Comparison of ENCODE assay signal across 9 mouse cellular contexts in the genomic region with DNA sequence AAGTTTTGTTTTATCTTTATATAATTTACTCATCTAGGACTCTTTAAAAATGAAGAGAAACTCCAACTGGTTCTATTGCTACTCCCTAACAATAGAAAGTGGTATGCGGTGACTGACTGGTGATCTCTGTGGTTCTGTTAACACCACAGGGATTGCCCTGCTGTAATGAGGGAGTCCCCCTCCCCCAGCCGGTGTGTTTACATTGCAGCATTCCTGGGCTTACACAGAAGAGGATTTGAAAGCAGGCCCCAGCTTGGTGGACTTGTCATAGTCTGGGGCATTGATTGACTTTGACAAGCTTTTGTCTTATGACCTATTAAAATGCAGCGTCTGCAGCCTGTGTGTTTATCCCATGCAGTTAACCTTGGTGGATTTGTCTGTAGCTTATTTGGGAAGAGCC.
DNase-seq lines count a peak whose midpoint lies in the region; ATAC-seq lines count a peak whose summit lies in the region.
"Had no signal": no experiment of that assay in that cellular context is flagged by ENCODE, and none has a peak within 500 bp of the region (broad histone marks: within the 10 kb centered on the region; RNA-seq: fewer than 3 reads in every experiment).

No protein-coding gene starts in this region.

- DNase-seq in limb, embryonic 10.5 days (ENCODE audit: low spot score) = no peak
- DNase-seq in MN1 (ENCODE audit: low spot score) = peak; percentile 17
- peak; percentile 63 for DNase-seq in mesoderm, embryonic 11.5 days (ENCODE audit: low read depth, low spot score)
- DNase-seq in urinary bladder, postnatal 36 days (ENCODE audit: low spot score in 2 of 2) = no peak
- no peak for DNase-seq in left cerebral cortex, postnatal 14 days (ENCODE audit: low spot score in 2 of 2)
- no peak for DNase-seq in testis, postnatal 14 days (ENCODE audit: low spot score)
- DNase-seq: gastrocnemius, postnatal 36 days had no signal

- H3K4me1 ChIP-seq in limb, embryonic 13.5 days = peaks cover 65% of the 10 kb centered on the region
- peaks cover 46% of the 10 kb centered on the region for H3K4me1 ChIP-seq in limb, embryonic 10.5 days
- peaks cover 14% of the 10 kb centered on the region for H3K4me1 ChIP-seq in brown adipose tissue, adult 24 weeks (ENCODE audit: control insufficient read depth, insufficient read depth, insufficient read length, low read length)

- no peaks in the 10 kb centered on the region for H3K27me3 ChIP-seq in limb, embryonic 13.5 days
- no peaks in the 10 kb centered on the region for H3K27me3 ChIP-seq in limb, embryonic 10.5 days (ENCODE audit: low read depth, poor library complexity, severe bottlenecking)

- intact Hi-C loops in left cerebral cortex, postnatal 14 days (cut with DNase I) = no loop called here

- H3K4me2 ChIP-seq in limb, embryonic 13.5 days (replicated peaks) = no peak overlapping the region

- H3K9me3 ChIP-seq in limb, embryonic 13.5 days = no peaks in the 10 kb centered on the region
- H3K9me3 ChIP-seq in limb, embryonic 10.5 days (replicated peaks) = no peaks in the 10 kb centered on the region

- H3K27ac ChIP-seq in limb, embryonic 13.5 days = no peak overlapping the region
- H3K27ac ChIP-seq in limb, embryonic 10.5 days = no peak overlapping the region
- 0 out of 2 replicates have a peak overlapping the region, but pooled peaks have one; percentile 12 for H3K27ac ChIP-seq in brown adipose tissue, adult 24 weeks (replicated peaks; ENCODE audit: low read depth, low read length)

- H3K4me3 ChIP-seq in limb, embryonic 13.5 days = no peak overlapping the region
- H3K4me3 ChIP-seq in limb, embryonic 10.5 days = no peak overlapping the region
- peak overlapping the region; percentile 23; the same call in 1 of the 2 replicates for H3K4me3 ChIP-seq in brown adipose tissue, adult 24 weeks (ENCODE audit: insufficient read depth, low read depth, low read length)

- H3K36me3 ChIP-seq in limb, embryonic 13.5 days = no peaks in the 10 kb centered on the region
- no peaks in the 10 kb centered on the region for H3K36me3 ChIP-seq in limb, embryonic 10.5 days

- 0 out of 2 replicates have a peak, but pooled peaks have one; percentile 24 for ATAC-seq in limb, embryonic 13.5 days (ENCODE audit: low FRiP score, low read depth)

- no peak overlapping the region for H3K9ac ChIP-seq in limb, embryonic 13.5 days

- 23% methylated on average over 3 of the region's 3 CpGs for WGBS in limb, embryonic 13.5 days
- 20% methylated on average over 3 of the region's 3 CpGs for WGBS in limb, embryonic 10.5 days

Comparison
In these comparisons a context has a peak if more than half of its experiments do, and no peak if none do; other contexts are left out.
1. DNase-seq: peak in MN1 (single experiment) and mesoderm, embryonic 11.5 days (single experiment); none in limb, embryonic 10.5 days (single experiment), urinary bladder, postnatal 36 days (0 of 2), left cerebral cortex, postnatal 14 days (0 of 2) and testis, postnatal 14 days (single experiment).